Mouse (Mus musculus) kidney, adult 2 months (tissue): Measurements from ENCODE around the gene Shroom2. TPM values are rescaled to one million over a fixed set of nuclear protein-coding genes. Genes with fewer than 3 reads are reported as not detected.

ENCODE experiments used
- DNase-seq: peaks from one replicate; pipeline ENCODE4 v3.0.0; 2021
- H3K27ac ChIP-seq: fragments of 200-500 bp; 2 replicates; pipeline ENCODE4 v1.5.1; 2012; ENCODE audit warnings: low read depth, low read length, control low read depth, inconsistent platforms; ENCODE audit not compliant: insufficient read depth
- H3K27me3 ChIP-seq: fragments of 200-500 bp; replicated peaks from 2 replicates; pipeline ENCODE4 v1.6.1; 2012; ENCODE audit warnings: mild to moderate bottlenecking, moderate library complexity, low read length, inconsistent platforms; ENCODE audit not compliant: control insufficient read depth, insufficient read depth
- H3K36me3 ChIP-seq: fragments of 200-500 bp; 2 replicates; pipeline ENCODE4 v1.6.1; 2012; ENCODE audit warnings: mild to moderate bottlenecking, moderate library complexity, low read length, inconsistent platforms; ENCODE audit not compliant: control insufficient read depth, insufficient read depth
- H3K4me1 ChIP-seq: fragments of 200-500 bp; 2 replicates; pipeline ENCODE4 v1.6.1; 2011; ENCODE audit warnings: low read length; ENCODE audit not compliant: control insufficient read depth, insufficient read depth
- H3K4me3 ChIP-seq: fragments of 200-500 bp; 2 replicates; pipeline ENCODE4 v1.5.1; 2011; ENCODE audit warnings: mild to moderate bottlenecking, low read depth, low read length, control low read depth; ENCODE audit not compliant: insufficient read depth
- CTCF ChIP-seq: fragments of 200-500 bp; conservative IDR thresholded peaks from 2 replicates; pipeline ENCODE4 v1.5.1; 2011; ENCODE audit warnings: low read depth, mild to moderate bottlenecking, control low read depth, low read length, moderate library complexity, mixed read lengths; ENCODE audit not compliant: insufficient read depth, insufficient read length
- POLR2A ChIP-seq: fragments of 200-500 bp; IDR thresholded peaks from one replicate; pipeline ENCODE4 v1.6.1; 2011; ENCODE audit warnings: low read depth, low read length, control low read depth
- WGBS: fragments of 180-500 bp; shearing (Covaris S2); methylation state at CpG from one replicate; pipeline ENCODE4 v1.1.7; 2018; 5-methylcytosine and 5-hydroxymethylcytosine counted together
- polyA plus RNA-seq: library from polyadenylated mRNA; depleted of rRNA; stranded (reverse); fragments of >200 nt; gene quantifications from 2 replicates; pipeline ENCODE4 v1.2.3, GENCODE M21; 2012

The Shroom2 gene
- polyA plus RNA-seq, 1 experiment, result 6.0 TPM

- Histone ChIP-seq H3K36me3 (no peaks in the 10 kb centered on the region), H3K4me1 (0 out of 2 replicates have a peak, but pooled peaks cover 2% of the 10 kb centered on the region), H3K27me3 (no peaks in the 10 kb centered on the region), H3K27ac (no peak overlapping the region), H3K4me3 (no peak overlapping the region)
- no peak for TF ChIP-seq POLR2A
- TF ChIP-seq CTCF, result peak; percentile 70
- 4% methylated on average over 3 of the region's 3 CpGs for WGBS
- peak; percentile 66 for DNase-seq
These were observed 63.9 kb downstream of the Shroom2 start for GRCm38 (mm10) chrX:152705397-152705796.

GRCm38 (mm10) chrX:152703624-152704023 lies 65.6 kb downstream of the Shroom2 start:
- H3K4me1 ChIP-seq, result 0 out of 2 replicates have a peak, but pooled peaks cover 2% of the 10 kb centered on the region
- H3K4me3 ChIP-seq, result no peak overlapping the region
- DNase-seq, result peak; percentile 12
- no peak for TF ChIP-seq POLR2A
- TF ChIP-seq CTCF, result no peak
- H3K27me3 ChIP-seq, result no peaks in the 10 kb centered on the region
- no peaks in the 10 kb centered on the region for H3K36me3 ChIP-seq
- WGBS, result 0% methylated on average over 1 of the region's 1 CpGs
- H3K27ac ChIP-seq, result no peak overlapping the region

- H3K4me3 ChIP-seq, result no peak overlapping the region
- DNase-seq, result no peak
- H3K36me3 ChIP-seq, result no peaks in the 10 kb centered on the region
- 0 out of 2 replicates have a peak, but pooled peaks cover 2% of the 10 kb centered on the region for H3K4me1 ChIP-seq
- 75% methylated on average over 3 of the region's 3 CpGs for WGBS
- no peak overlapping the region for H3K27ac ChIP-seq
- TF ChIP-seq POLR2A, result no peak
- TF ChIP-seq CTCF, result no peak
- H3K27me3 ChIP-seq, result no peaks in the 10 kb centered on the region
These were observed 67.6 kb downstream of the Shroom2 start for GRCm38 (mm10) chrX:152701679-152702078.

GRCm38 (mm10) chrX:152690788-152691291 lies 78.4 kb downstream of the Shroom2 start:
- H3K27me3 ChIP-seq, result no peaks in the 10 kb centered on the region
- DNase-seq, result no peak
- H3K4me3 ChIP-seq, result no peak overlapping the region
- H3K27ac ChIP-seq, result no peak overlapping the region
- H3K36me3 ChIP-seq, result no peaks in the 10 kb centered on the region
- 61% methylated on average over 2 of the region's 2 CpGs for WGBS
- no peak for TF ChIP-seq POLR2A
- no peak for TF ChIP-seq CTCF
- no peaks in the 10 kb centered on the region for H3K4me1 ChIP-seq

GRCm38 (mm10) chrX:152679190-152679814 lies 90.0 kb downstream of the Shroom2 start:
- Histone ChIP-seq H3K4me1 (no peaks in the 10 kb centered on the region), H3K27me3 (no peaks in the 10 kb centered on the region), H3K27ac (no peak overlapping the region), H3K36me3 (no peaks in the 10 kb centered on the region), H3K4me3 (no peak overlapping the region)
- whole genome bisulfite sequencing, result 70% methylated on average over 2 of the region's 2 CpGs
- no peak for DNase-seq
- no peak for TF ChIP-seq CTCF
- TF ChIP-seq POLR2A, result no peak

- no peak overlapping the region for H3K4me3 ChIP-seq
- no peaks in the 10 kb centered on the region for H3K4me1 ChIP-seq
- 46% methylated on average over 3 of the region's 3 CpGs for WGBS
- no peaks in the 10 kb centered on the region for H3K27me3 ChIP-seq
- TF ChIP-seq POLR2A (no peak), CTCF (no peak)
- DNase-seq, result peak; percentile 10
- no peaks in the 10 kb centered on the region for H3K36me3 ChIP-seq
- no peak overlapping the region for H3K27ac ChIP-seq
These were observed 92.9 kb downstream of the Shroom2 start for GRCm38 (mm10) chrX:152676357-152676756.

- Histone ChIP-seq H3K36me3 (no peaks in the 10 kb centered on the region), H3K27ac (no peak overlapping the region), H3K27me3 (no peaks in the 10 kb centered on the region), H3K4me1 (no peaks in the 10 kb centered on the region), H3K4me3 (no peak overlapping the region)
- DNase-seq, result peak; percentile 13
- TF ChIP-seq POLR2A, result no peak
- TF ChIP-seq CTCF, result no peak
- 64% methylated on average over 3 of the region's 3 CpGs for WGBS
These were observed 95.8 kb downstream of the Shroom2 start for GRCm38 (mm10) chrX:152673431-152673830.
